In genomic region chr10:92161501-92161900, GRCm38 (mm10) we compare ENCODE assay signal across 9 mouse cellular contexts.
A peak's percentile ranks its signal among the peaks of the same experiment; 100 is the strongest.
DNase-seq lines count a peak whose midpoint lies in the region; ATAC-seq and TF ChIP-seq lines count a peak whose summit lies in the region.
"Had no signal": no experiment of that assay in that cellular context is flagged by ENCODE, and none has a peak within 500 bp of the region (broad histone marks: within the 10 kb centered on the region; RNA-seq: fewer than 3 reads in every experiment).

No protein-coding gene starts in this region.

- TF ChIP-seq CTCF in hindbrain, postnatal 0 days (IDR thresholded peaks at IDR 0.05; ENCODE audit: low read depth), result no peak

- WGBS in embryonic facial prominence, embryonic 14.5 days, result 14% methylated on average over 9 of the region's 9 CpGs
- WGBS in hindbrain, postnatal 0 days, result 8% methylated on average over 9 of the region's 9 CpGs
- under 1% methylated on average over 9 of the region's 9 CpGs for WGBS in neural tube, embryonic 12.5 days

- no peaks in the 10 kb centered on the region for H3K36me3 ChIP-seq in embryonic facial prominence, embryonic 14.5 days (ENCODE audit: control insufficient read depth, insufficient read depth, low read length)
- no peaks in the 10 kb centered on the region for H3K36me3 ChIP-seq in hindbrain, postnatal 0 days (ENCODE audit: insufficient read depth, low read length)
- no peaks in the 10 kb centered on the region for H3K36me3 ChIP-seq in neural tube, embryonic 12.5 days

- peaks cover 26% of the 10 kb centered on the region for H3K27me3 ChIP-seq in embryonic facial prominence, embryonic 14.5 days (replicated peaks; ENCODE audit: control insufficient read depth, insufficient read depth, low read length)
- no peaks in the 10 kb centered on the region for H3K27me3 ChIP-seq in hindbrain, postnatal 0 days (ENCODE audit: insufficient read depth, low read length)
- no peaks in the 10 kb centered on the region for H3K27me3 ChIP-seq in neural tube, embryonic 12.5 days (replicated peaks)

- peaks cover 10% of the 10 kb centered on the region; the same call in 1 of the 2 replicates for H3K4me1 ChIP-seq in embryonic facial prominence, embryonic 14.5 days (ENCODE audit: control insufficient read depth, insufficient read depth, low read length)
- H3K4me1 ChIP-seq in hindbrain, postnatal 0 days (ENCODE audit: insufficient read depth, low read length), result no peaks in the 10 kb centered on the region
- H3K4me1 ChIP-seq in neural tube, embryonic 12.5 days, result peaks cover 12% of the 10 kb centered on the region; the same call in 1 of the 2 replicates

- no peaks in the 10 kb centered on the region for H3K9me3 ChIP-seq in embryonic facial prominence, embryonic 14.5 days (ENCODE audit: control insufficient read depth, low read length)
- H3K9me3 ChIP-seq in hindbrain, postnatal 0 days (ENCODE audit: low read length), result no peaks in the 10 kb centered on the region
- H3K9me3 ChIP-seq in neural tube, embryonic 12.5 days, result no peaks in the 10 kb centered on the region

- ATAC-seq in cerebellum, adult (ENCODE audit: insufficient number of reproducible peaks, low FRiP score, low TSS enrichment), result no peak
- peak; percentile 50; the same call in 1 of the 2 replicates for ATAC-seq in embryonic facial prominence, embryonic 14.5 days (ENCODE audit: low read depth)
- no peak for ATAC-seq in hindbrain, postnatal 0 days
- ATAC-seq in neural tube, embryonic 12.5 days (ENCODE audit: low FRiP score, low read depth), result no peak
- ATAC-seq: Patski had no signal

- no peak overlapping the region for H3K4me3 ChIP-seq in embryonic facial prominence, embryonic 14.5 days (ENCODE audit: low read depth, low read length)
- peak overlapping the region; percentile 32 for H3K4me3 ChIP-seq in hindbrain, postnatal 0 days (ENCODE audit: low read length)
- peak overlapping the region; percentile 35 for H3K4me3 ChIP-seq in neural tube, embryonic 12.5 days

- peak; percentile 9 to 21 for DNase-seq in cerebellum, postnatal 14 days
- DNase-seq in embryonic facial prominence, embryonic 14.5 days (ENCODE audit: low spot score), result peak; percentile 58
- peak; percentile 57 for DNase-seq in hindbrain, postnatal 0 days (ENCODE audit: low spot score)
- no peak for DNase-seq in adrenal gland, postnatal 36 days
- no peak for DNase-seq in urinary bladder, postnatal 14 days (ENCODE audit: low spot score)
- DNase-seq in spleen, postnatal 10 days (ENCODE audit: low spot score in 2 of 2), result no peak

- no peak overlapping the region for H3K9ac ChIP-seq in embryonic facial prominence, embryonic 14.5 days (ENCODE audit: low read depth, low read length)
- H3K9ac ChIP-seq in hindbrain, postnatal 0 days (replicated peaks; ENCODE audit: low read length), result peak overlapping the region; percentile 47
- peak overlapping the region; percentile 48 for H3K9ac ChIP-seq in neural tube, embryonic 12.5 days

- no peak overlapping the region for H3K27ac ChIP-seq in embryonic facial prominence, embryonic 14.5 days (replicated peaks; ENCODE audit: low read depth, low read length)
- peak overlapping the region; percentile 45 for H3K27ac ChIP-seq in hindbrain, postnatal 0 days
- H3K27ac ChIP-seq in neural tube, embryonic 12.5 days, result no peak overlapping the region

- peak overlapping the region; percentile 14; the same call in 1 of the 2 replicates for H3K4me2 ChIP-seq in embryonic facial prominence, embryonic 14.5 days (ENCODE audit: low read depth, low read length)
- H3K4me2 ChIP-seq in hindbrain, postnatal 0 days (ENCODE audit: low read depth, low read length), result peak overlapping the region; percentile 50
- peak overlapping the region; percentile 59 for H3K4me2 ChIP-seq in neural tube, embryonic 12.5 days (replicated peaks)

Comparison
In these comparisons a context has a peak if more than half of its experiments do, and no peak if none do; other contexts are left out.
1. DNase-seq: peak in cerebellum, postnatal 14 days (2 of 2), embryonic facial prominence, embryonic 14.5 days (single experiment) and hindbrain, postnatal 0 days (single experiment); none in adrenal gland, postnatal 36 days (0 of 2), urinary bladder, postnatal 14 days (single experiment) and spleen, postnatal 10 days (0 of 2).
2. Peak in every context shown above with its lines, with median percentiles within 50 percentile points of each other: H3K4me2 ChIP-seq.